Mouse (Mus musculus): ENCODE measurements at regions not wholly inside any gene's neighbourhood (a gene's known extent, or its start where the extent isn't known, plus 50 kb on each side); places are given as distances from the start of the nearest gene placed in this dataset.
A peak's percentile ranks its signal among the peaks of the same experiment; 100 is the strongest.

DNA sequence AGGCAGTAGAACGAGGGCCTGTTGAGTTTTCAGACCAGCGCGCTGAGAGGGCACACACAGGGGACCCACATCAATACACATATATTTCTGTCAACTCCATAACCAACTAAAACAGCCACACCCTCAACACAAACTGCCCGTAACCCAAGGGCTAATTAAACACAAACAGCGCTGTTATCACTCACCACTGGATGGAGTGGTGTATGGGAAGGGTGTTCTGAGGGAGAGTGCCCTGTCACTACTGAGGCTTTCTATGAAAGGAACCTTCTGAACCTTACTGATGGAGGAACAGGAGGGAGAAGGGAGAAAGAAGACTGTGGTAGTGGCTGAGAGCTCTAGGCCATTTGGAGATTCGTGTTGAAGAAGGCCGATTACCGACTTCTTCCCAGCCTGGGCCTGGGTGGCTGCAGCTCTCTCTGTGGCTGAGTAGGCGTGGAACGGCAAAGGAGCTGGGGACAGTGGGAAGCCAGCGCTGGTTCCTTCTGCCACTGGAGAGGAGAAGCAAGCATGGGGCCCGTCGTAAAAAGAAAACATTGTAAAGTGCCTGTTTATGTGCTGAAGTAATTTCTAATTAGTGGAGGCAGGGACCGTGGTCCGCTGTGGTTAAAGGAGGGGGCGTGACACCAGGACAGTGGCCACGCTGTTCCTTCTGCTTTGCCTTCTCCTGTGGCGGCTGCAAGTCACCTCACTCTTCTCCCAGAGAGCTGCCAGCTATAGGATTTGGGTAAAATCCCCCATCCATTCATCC is 165.3 kb downstream of the Npr3 start:
- no peak overlapping the region for H3K4me3 ChIP-seq (ENCODE audit: low read length)
- no peak for TF ChIP-seq CTCF (IDR thresholded peaks at IDR 0.05; ENCODE audit: low read depth)
- no peak overlapping the region for H3K9ac ChIP-seq (replicated peaks; ENCODE audit: low read length)
- no peak overlapping the region for H3K27ac ChIP-seq
- H3K36me3 ChIP-seq (ENCODE audit: insufficient read depth, low read length): no peaks in the 10 kb centered on the region
- 45% methylated on average over 18 of the region's 18 CpGs for WGBS
- ATAC-seq: peak; percentile 47; the same call in 1 of the 2 replicates
- H3K9me3 ChIP-seq (ENCODE audit: low read length): no peaks in the 10 kb centered on the region
- no peak for DNase-seq (ENCODE audit: low spot score)
- peak overlapping the region; percentile 21 for H3K4me2 ChIP-seq (ENCODE audit: low read depth, low read length)
- H3K27me3 ChIP-seq (ENCODE audit: insufficient read depth, low read length): no peaks in the 10 kb centered on the region
- H3K4me1 ChIP-seq (ENCODE audit: insufficient read depth, low read length): peaks cover 5% of the 10 kb centered on the region; the same call in 1 of the 2 replicates

DNA sequence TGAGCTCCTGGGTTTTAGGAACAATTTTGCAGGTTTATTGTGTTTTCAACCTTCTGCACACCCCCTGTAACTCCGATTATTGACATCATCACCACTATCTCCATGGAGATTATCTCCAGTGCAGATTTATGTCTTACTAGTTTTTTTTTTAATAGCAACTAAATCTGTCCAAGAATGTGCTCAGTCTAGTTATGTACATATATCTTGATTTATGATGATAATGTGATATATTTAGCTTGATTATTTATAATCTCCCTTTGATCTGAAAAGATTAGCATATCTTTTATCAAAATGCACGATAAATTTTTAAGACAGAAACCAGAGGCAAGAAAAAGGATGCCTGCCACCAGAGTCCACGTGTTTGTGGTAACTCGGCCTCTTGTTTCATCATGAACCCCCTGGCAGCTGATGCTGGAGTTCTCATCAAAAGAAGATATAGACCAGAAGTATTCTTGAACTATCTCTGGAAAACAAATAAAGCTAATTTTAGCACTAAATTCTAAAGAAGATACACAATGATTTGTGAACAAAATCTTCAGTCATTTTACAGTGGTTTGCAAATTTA is 169.6 kb downstream of the Npr3 start:
- no peaks in the 10 kb centered on the region for H3K36me3 ChIP-seq (ENCODE audit: insufficient read depth, low read length)
- no peak overlapping the region for H3K4me2 ChIP-seq (ENCODE audit: low read depth, low read length)
- ATAC-seq (no peak), DNase-seq (ENCODE audit: low spot score) (no peak)
- 78% methylated on average over 4 of the region's 4 CpGs for WGBS
- TF ChIP-seq CTCF (IDR thresholded peaks at IDR 0.05; ENCODE audit: low read depth): no peak
- peaks cover 5% of the 10 kb centered on the region; the same call in 1 of the 2 replicates for H3K4me1 ChIP-seq (ENCODE audit: insufficient read depth, low read length)
- no peaks in the 10 kb centered on the region for H3K27me3 ChIP-seq (ENCODE audit: insufficient read depth, low read length)
- H3K9me3 ChIP-seq (ENCODE audit: low read length): no peaks in the 10 kb centered on the region
- no peak overlapping the region for H3K27ac ChIP-seq
- no peak overlapping the region for H3K9ac ChIP-seq (replicated peaks; ENCODE audit: low read length)
- H3K4me3 ChIP-seq (ENCODE audit: low read length): no peak overlapping the region

DNA sequence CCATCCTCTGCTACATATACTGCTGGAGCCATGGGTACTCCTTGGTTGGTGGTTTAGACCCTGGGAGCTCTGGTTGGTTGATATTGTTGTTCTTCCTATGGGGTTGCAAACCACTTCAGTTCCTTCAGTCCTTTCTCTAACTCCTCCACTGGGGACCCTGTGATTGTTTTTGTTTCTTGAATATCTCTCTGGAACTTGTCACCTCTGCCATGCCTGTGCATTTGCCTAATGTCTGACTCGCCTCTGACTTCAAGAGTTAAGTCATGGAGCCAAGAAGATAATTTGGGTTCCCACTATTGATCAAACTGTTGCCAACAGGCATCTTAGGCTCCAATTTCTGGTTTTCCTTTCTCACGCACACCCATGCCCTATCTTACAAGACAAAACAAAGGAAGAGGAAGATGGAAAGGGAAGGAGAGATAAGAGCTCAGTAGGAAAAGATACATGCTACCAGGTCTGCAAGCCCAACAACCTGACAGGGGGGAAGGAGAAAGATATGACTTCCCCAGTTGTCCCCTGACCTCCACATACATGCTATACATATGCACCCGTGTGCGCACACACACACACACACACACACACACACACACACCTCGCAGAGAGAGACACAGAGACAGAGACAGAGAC is 172.3 kb downstream of the Npr3 start:
- no peak overlapping the region for H3K9ac ChIP-seq (replicated peaks; ENCODE audit: low read length)
- H3K27me3 ChIP-seq (ENCODE audit: insufficient read depth, low read length): no peaks in the 10 kb centered on the region
- ATAC-seq (no peak), DNase-seq (ENCODE audit: low spot score) (no peak)
- H3K4me3 ChIP-seq (ENCODE audit: low read length): no peak overlapping the region
- no peaks in the 10 kb centered on the region for H3K9me3 ChIP-seq (ENCODE audit: low read length)
- no peaks in the 10 kb centered on the region for H3K4me1 ChIP-seq (ENCODE audit: insufficient read depth, low read length)
- WGBS: 91% methylated on average over 5 of the region's 5 CpGs
- H3K4me2 ChIP-seq (ENCODE audit: low read depth, low read length): no peak overlapping the region
- no peaks in the 10 kb centered on the region for H3K36me3 ChIP-seq (ENCODE audit: insufficient read depth, low read length)
- no peak overlapping the region for H3K27ac ChIP-seq
- no peak for TF ChIP-seq CTCF (IDR thresholded peaks at IDR 0.05; ENCODE audit: low read depth)

DNA sequence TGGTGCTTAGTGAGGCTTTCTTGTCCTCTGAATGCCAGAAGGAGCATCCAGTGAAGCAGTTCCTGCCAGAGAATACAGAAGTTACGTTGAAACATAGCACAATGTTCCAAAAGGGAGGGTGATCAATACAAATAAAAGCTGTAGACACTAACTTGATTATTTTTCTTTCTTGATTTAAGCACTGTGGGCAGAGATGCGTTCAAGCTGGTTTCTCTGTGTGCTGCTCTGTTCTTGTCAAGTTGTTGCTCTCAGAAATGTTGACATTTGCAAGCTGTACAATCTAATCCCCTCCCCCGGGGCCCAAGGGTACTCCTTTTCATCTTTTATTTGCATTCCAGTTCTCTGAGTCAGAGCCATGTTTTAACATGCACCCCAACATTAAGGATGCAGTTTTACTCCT is 177.7 kb downstream of the Npr3 start:
- no peaks in the 10 kb centered on the region for H3K9me3 ChIP-seq (ENCODE audit: low read length)
- WGBS: 54% methylated on average over 3 of the region's 3 CpGs
- no peak for TF ChIP-seq CTCF (IDR thresholded peaks at IDR 0.05; ENCODE audit: low read depth)
- H3K36me3 ChIP-seq (ENCODE audit: insufficient read depth, low read length): no peaks in the 10 kb centered on the region
- no peak overlapping the region for H3K4me3 ChIP-seq (ENCODE audit: low read length)
- no peak for DNase-seq (ENCODE audit: low spot score)
- no peak for ATAC-seq
- no peak overlapping the region for H3K27ac ChIP-seq
- H3K9ac ChIP-seq (replicated peaks; ENCODE audit: low read length): no peak overlapping the region
- H3K27me3 ChIP-seq (ENCODE audit: insufficient read depth, low read length): no peaks in the 10 kb centered on the region
- no peaks in the 10 kb centered on the region for H3K4me1 ChIP-seq (ENCODE audit: insufficient read depth, low read length)
- no peak overlapping the region for H3K4me2 ChIP-seq (ENCODE audit: low read depth, low read length)

DNA sequence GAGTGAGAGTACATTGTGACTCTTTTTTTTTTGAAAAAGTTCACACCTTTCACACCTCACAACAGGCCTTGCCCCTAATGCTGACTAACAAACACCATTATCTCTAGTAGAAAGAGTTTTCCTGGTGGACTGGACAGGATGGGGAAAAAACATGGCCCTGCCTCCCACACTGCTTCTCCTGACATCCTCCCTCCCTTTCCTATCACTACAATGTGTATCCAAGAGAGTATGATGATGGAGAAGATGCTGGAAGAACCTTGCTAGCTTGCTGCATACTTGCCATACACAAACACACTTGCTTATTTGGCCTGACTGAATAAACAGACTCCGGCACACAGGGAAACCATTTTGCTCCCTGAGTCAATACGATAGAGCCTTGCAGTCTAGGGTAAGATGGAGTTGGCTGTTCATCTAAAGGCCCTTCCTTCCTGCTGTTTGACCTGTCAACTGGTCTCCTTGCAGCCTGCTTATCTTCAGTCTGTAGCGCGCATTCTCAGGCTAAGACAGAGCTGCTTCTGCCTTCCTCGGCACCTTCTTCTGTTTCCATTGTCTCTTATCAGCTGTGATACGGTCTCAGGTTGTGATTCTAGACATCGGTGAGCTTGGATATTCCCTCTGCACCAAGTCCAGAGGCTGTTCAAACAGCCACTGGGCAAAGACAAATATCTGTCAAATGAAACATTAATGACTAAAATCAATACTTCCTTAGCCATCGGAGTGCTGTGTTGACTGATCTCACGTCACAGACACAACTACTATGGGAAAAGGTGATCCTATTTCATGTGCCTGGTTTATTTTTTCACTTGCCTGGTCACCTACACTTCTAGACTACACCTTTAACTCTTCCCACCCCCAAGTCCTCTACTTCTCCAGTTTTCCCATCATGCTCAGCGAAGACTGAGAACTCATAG is 181.2 kb downstream of the Npr3 start:
- Histone ChIP-seq H3K4me1 (ENCODE audit: insufficient read depth, low read length) (no peaks in the 10 kb centered on the region), H3K27ac (no peak overlapping the region), H3K9ac (replicated peaks; ENCODE audit: low read length) (no peak overlapping the region), H3K9me3 (ENCODE audit: low read length) (no peaks in the 10 kb centered on the region), H3K4me2 (ENCODE audit: low read depth, low read length) (no peak overlapping the region), H3K4me3 (ENCODE audit: low read length) (no peak overlapping the region), H3K27me3 (ENCODE audit: insufficient read depth, low read length) (no peaks in the 10 kb centered on the region), H3K36me3 (ENCODE audit: insufficient read depth, low read length) (no peaks in the 10 kb centered on the region)
- no peak for DNase-seq (ENCODE audit: low spot score)
- no peak for TF ChIP-seq CTCF (IDR thresholded peaks at IDR 0.05; ENCODE audit: low read depth)
- no peak for ATAC-seq
- WGBS: 82% methylated on average over 10 of the region's 10 CpGs

DNA sequence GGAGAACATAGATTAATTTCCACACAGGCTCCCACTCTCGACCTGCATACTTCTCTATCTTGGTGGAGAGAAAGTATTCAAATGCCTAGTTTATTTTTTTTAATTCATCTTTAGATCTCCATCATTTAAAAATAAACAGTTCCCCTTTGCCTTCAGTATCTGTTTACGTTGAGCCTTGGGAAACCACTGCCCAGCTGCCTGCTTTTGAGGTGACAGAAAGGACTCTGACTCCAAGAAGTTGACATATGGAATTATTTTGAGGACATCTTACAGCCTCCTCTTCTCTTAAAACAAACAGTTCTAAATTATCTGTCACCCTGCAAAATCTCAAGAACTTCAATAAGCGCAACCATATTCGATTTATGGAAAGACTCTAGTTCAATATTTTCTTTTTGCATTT is 186.4 kb downstream of the Npr3 start:
- H3K4me1 ChIP-seq (ENCODE audit: insufficient read depth, low read length): no peaks in the 10 kb centered on the region
- 88% methylated on average over 4 of the region's 4 CpGs for WGBS
- DNase-seq (ENCODE audit: low spot score) (no peak), ATAC-seq (no peak)
- no peak for TF ChIP-seq CTCF (IDR thresholded peaks at IDR 0.05; ENCODE audit: low read depth)
- H3K4me3 ChIP-seq (ENCODE audit: low read length): no peak overlapping the region
- no peaks in the 10 kb centered on the region for H3K36me3 ChIP-seq (ENCODE audit: insufficient read depth, low read length)
- no peak overlapping the region for H3K27ac ChIP-seq
- no peak overlapping the region for H3K9ac ChIP-seq (replicated peaks; ENCODE audit: low read length)
- no peaks in the 10 kb centered on the region for H3K27me3 ChIP-seq (ENCODE audit: insufficient read depth, low read length)
- H3K9me3 ChIP-seq (ENCODE audit: low read length): no peaks in the 10 kb centered on the region
- no peak overlapping the region for H3K4me2 ChIP-seq (ENCODE audit: low read depth, low read length)
